Mouse (Mus musculus) heart, adult 18-20 months (tissue): Measurements from ENCODE around the gene Tmem240. TPM values are rescaled to one million over a fixed set of nuclear protein-coding genes. Genes with fewer than 3 reads are reported as not detected.

Experiments used
- DNase-seq, 2 experiments: peaks; one replicate each; pipeline ENCODE4 v3.0.0; 2021 to 2022; ENCODE audit warnings: mixed read lengths in 1 of 2
- total RNA-seq, 2 experiments: library from RNA; stranded (reverse); gene quantifications; 2 replicates each; pipeline ENCODE4 v1.2.3; 2021

Tmem240 gene
- total RNA-seq, 2 experiments from 2014 or later, result 0.25 to 0.39 TPM

DNA sequence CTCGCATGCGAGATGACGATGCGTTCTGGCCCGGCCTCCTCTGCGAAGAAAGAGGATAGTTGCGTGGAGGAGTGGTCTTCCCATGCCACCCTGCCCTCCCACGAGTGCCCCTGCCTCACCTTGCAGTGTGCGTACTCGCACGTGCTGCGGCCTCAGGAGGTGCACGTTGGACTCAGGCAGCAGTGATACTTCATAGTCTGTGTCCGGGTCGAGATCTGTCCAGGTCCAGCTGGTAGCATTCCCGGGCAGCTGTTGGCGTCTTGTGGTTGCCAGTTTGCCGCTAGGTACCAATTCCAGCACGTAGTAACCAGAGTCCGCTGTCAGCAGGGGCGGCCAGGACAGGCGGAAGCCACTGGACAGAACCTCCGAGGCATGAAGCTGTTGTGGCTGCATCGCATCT lies 36.0 kb downstream of the Tmem240 start:
- DNase-seq, result no peak

DNA sequence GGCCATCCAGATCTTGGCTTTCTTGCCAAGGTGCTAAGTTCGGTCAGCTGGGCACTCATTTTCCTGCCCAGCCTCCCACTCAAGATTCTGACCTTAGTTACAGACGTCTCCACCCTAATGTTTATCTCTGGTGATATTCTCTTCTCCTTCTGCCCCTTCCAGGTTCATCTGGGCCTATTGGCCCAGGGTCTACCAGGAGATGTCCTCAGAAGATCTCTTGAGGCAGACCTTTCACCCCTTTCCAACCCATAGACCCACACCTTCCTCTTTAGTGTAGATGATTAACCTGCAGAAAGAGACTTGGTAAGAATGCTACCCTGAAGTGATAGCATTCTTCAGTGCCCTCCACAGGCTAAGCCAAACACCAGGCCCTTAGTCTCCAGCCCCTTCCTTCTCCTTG lies 37.1 kb downstream of the Tmem240 start:
- no peak for DNase-seq

- no peak for DNase-seq
Measured at GRCm38 (mm10) chr4:155772786-155773185, 38.2 kb downstream of the Tmem240 start.

DNA sequence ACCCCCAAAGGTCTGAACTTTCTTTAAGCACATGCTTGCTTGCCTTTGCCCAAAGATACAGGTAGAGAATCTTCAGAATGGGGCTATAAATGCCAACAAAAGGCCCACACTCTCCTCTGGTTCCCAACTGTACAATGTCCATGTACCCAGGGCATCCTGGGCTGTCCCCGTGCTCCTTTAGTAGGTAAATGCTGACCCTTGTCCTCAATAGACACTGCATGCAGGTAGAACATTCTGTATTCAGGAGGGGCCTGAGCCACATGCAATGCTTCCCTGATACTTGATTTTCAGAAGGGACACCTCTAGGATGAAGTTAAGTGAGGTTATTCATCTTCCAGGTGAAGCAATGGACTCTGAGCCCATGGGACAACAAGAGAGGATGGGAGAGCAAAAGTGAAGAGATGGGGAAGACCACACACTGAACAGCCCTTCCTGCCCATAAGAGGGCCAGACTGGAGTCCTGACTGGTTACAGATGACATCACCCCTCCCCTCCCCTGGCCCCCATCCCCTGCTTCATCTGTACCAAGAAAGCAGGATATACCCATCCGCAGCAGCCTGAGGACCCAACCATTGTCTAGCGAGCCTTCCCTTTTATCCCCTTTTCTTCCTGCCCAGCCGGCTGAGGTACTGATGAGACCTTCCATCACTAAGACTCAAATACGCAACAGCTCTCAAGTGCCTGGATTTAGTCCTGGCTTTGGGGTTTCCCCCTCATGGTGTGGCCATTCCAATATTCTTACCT lies 38.9 kb downstream of the Tmem240 start:
- DNase-seq, result no peak

DNA sequence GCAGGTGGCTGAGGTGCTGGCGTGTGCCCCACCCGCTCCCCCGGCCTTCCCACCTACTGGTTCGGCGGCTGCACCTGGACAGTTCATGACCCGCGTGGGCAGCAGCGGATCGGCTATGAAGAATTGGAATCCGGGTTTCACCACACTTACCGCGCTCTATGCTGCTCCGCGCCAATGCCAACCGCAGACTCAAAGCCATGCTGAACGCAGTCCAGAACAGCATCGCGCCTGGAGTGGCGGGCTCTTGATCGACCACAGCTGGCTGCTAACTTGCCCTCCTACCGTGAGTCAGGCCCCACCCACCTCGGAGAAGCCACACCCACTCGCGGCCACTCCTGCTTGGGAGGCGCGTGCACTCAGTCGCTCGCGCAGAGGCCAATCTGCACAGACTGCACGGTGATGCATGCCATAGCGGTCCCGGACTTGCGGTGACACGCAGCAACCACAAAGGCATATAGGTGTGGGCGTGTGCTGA lies 39.7 kb downstream of the Tmem240 start, which contains the start of gene Vwa1:
TSS of gene Vwa1 (minus strand) at position 419 of the 475 bp plus-strand sequence.
- DNase-seq, result peak; percentile 94 to 96

DNA sequence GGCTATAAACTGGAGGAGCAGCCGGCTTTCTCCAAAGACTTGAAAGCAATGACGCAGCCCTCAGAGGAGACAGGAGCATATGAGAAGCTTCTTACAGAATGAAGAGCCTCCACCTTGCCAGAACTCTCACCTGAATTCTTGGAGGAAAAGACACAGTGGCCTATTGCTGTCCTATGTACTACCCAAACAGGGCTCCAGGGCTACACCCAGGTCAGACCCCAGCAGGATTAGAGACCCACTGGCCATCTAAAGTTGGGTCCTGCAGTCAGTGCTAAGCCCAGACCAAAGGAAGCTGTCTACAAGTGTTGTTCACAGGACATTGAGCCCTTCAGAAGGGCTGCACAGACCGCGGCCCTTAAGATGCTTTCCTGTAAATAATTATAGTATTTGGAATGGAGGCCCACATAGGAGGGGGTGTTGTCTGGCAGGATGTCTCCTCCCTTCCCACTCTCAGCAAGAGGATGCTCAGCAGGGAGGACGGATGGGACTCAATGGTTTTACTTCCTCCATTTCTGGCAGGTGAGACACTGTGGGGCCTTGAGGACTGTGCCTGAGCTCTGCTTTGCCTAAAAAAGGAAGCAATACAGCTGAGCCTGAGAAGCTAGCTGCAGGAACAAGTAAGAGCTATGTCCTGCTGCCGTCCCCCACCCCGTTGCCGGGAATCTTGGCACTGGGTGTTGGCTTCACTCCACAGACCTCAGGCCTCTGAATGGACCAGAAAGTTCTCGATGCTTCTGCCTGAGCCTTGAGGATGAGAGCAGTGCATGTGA lies 40.6 kb downstream of the Tmem240 start:
- peak; percentile 84 to 86 for DNase-seq

DNA sequence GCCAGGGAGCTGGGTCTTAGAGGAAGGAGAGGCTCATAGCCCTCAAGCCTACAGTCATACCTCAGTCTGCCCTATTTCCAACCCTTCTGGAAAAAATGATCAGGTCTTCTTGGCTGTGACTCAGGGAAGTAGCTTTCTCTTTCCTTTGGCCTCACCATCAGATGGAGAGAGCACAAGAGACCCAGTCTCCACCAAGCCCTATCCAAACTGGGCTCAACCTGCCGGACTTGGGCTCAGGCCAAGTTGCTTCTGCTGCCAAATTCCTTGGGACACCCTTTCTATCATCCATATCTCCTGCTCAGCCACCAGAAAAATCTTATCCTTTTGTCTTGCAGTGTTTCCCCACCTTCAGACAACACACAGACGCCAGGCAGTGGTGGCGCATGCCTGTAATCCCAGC lies 41.3 kb downstream of the Tmem240 start:
- peak; percentile 58 to 64 for DNase-seq

- peak; percentile 40 to 42 for DNase-seq
Measured at GRCm38 (mm10) chr4:155776704-155777335, 42.2 kb downstream of the Tmem240 start.

- DNase-seq, result peak in 1 of 2 experiments; percentile 50
Measured at GRCm38 (mm10) chr4:155777816-155778215, 43.2 kb downstream of the Tmem240 start.

DNA sequence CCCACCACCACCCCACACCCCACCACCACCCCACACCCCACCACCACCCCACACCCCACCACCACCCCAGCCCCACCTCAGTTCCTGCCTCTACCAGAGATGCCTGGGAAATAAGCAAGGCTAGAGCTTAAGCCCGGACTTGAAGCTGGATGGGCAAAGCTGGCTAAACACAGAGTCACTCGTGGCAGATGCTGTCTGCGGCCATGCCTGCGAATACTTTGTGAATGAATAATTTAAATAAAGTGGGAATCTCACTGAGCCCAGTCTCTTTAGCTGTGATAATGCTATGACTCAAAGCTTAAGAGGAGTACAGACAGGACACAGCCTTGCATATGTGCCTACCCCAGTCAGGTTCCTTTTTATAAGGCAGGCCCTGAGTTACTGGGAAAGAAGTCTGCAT lies 44.9 kb downstream of the Tmem240 start:
- no peak for DNase-seq

GRCm38 (mm10) chr4:155780895-155781294 lies 46.3 kb downstream of the Tmem240 start:
- DNase-seq, result peak; percentile 90 to 94

DNA sequence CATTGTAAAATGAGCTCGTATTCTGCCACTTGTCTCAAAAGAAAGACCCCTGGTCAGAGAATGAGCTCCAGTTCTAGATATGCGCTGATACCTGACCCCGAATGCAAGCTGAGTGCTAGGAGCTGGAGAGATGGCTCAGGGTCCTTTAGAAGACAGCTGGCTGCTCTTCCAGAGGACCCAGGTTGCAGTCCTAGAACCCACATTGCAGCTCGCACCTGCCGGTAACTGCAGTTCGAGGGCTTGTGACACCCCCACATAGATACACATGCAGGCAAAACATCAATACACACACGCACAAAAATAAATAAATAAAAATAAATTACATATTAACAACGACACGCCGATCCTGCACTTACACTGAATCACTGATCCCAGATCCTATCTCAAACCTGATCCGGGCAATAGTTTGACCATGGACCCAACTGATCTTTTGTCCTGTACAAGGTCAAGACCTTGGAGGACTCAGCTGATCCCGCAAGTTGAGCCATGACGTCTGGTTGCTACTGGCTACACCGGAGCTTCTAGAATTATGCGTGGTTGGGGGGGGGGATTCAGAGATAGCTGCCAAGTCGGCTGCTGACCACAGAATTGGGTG lies 49.0 kb downstream of the Tmem240 start:
- peak in 1 of 2 experiments; percentile 30 for DNase-seq

DNA sequence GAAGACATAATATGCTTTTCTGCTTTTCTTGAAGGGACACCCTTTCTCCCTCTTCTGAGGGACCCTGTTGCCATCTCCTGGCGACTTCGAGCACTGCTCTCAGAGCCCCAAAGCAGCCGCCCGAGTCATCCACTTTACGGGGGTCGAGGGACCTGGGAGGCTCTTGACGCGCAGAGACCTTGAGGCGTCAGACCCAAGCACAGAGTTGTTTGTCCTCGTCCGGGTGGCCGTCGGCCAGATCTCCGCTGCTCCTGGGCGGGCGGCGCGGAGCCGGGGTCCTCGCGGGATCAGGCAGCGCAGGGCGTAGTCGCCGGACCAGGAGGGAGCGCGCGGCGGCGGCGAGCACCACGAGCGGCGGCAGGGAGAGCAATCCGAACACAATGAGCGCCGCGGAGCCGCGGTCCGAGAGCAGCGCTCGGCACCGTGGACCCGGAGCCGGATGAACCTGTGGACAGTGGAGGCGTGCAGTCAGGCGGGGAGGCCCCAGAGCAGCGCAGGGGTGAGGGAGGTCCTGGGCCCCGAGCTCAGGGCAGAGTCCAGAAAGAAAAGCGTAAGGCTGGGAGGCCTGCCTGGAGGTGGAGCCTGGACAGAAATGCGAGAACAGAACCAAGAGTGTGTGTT lies 49.6 kb downstream of the Tmem240 start:
- DNase-seq, result peak; percentile 88 to 91

DNA sequence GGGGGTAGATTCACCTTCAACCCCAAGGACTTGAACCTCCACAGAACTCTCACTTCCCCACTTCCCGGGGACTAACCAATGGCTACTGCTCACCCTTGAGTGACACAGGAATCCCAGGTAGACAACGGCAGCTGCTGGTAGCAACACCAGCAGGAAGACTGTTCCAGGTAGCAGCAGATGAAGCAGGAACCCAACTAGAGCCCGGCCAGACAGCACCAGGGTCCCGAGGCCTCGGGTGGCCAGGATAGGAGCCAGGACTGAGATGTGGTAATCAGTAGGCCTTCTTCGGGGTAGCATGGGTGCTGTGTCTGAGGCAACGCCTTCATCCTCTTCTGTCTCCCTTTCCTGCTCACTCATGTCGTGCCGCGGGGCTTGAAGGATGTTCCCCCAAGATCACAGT lies 50.6 kb downstream of the Tmem240 start:
- DNase-seq, result no peak

- no peak for DNase-seq
Measured at GRCm38 (mm10) chr4:155785819-155786218, 51.2 kb downstream of the Tmem240 start, which contains the start of gene Tmem88b. Tmem88b (minus strand) TSS chr4:155785874.

DNA sequence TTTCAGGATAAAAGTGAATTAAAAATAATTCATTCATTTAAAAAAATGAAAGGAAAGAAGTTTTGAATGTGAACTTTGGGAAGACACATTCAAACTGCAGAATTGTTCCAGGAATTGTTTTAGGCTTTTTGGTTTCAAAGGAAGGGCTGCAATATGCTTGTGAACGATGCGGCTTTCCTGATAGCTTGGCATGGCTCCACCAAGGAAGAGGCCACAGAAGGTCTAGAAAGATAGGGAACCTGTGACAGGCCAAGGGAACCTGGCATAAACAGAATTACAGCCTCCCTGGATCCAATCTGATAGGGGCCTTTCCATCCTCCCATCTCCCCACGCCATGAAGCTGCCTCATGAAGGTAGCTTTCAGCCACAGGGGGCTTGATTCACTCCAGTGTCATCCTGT lies 53.7 kb downstream of the Tmem240 start:
- DNase-seq, result no peak

- DNase-seq, result peak in 1 of 2 experiments; percentile 0
Measured at GRCm38 (mm10) chr4:155788833-155789232, 54.2 kb downstream of the Tmem240 start.

DNA sequence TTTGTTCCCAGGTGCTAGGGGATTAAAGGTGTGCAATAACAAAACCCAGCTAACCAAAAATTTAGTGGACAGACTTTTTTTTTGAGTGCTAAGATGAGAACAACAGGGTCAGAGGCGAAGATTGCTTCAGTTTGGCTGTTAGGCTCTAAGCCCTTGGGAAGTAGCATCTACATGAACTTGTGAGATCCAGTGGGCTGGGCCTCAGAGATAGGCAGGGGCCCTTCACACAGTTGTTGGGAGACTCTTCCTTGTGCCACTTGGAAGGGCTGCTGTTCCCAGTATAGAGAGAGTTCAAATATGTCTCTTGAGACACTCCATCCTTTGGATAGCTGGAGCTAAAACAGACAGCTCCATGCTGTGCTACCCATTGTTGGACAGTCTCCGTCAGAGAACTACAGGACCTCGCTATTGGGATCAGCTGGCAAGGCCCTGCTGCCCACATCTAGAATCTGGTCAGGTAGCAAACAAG lies 55.5 kb downstream of the Tmem240 start, which contains the start of gene Ankrd65:
TSS of gene Ankrd65 (plus strand) at position 419 of the 469 bp plus-strand sequence.
- DNase-seq, result no peak
